Mouse (Mus musculus) CH12.LX (cell line): ENCODE measurements around the gene Olfr432. TPM values are rescaled to one million over a fixed set of nuclear protein-coding genes. Genes with fewer than 3 reads are reported as not detected.

Experiments
- DNase-seq: peaks from one replicate; pipeline ENCODE4 v3.0.0-alpha.2; 2013; ENCODE audit errors: extremely low read depth
- H3K27ac ChIP-seq: 2 replicates; pipeline ENCODE4 v1.5.1; 2012; ENCODE audit warnings: low read depth, mild to moderate bottlenecking, control low read depth, moderate library complexity; ENCODE audit not compliant: insufficient read depth
- H3K27me3 ChIP-seq: replicated peaks from 2 replicates; pipeline ENCODE3; 2012; ENCODE audit warnings: inconsistent platforms
- H3K36me3 ChIP-seq, 2 experiments: replicated peaks in 1 of 2; 2 replicates each; pipeline versions ENCODE3 to v1.6.1; 2012; ENCODE audit warnings: inconsistent platforms in 1 of 2, low read length in 1 of 2, mild to moderate bottlenecking in 1 of 2, mixed read lengths in 1 of 2, moderate library complexity in 1 of 2; ENCODE audit not compliant: control insufficient read depth in 1 of 2, insufficient read depth in 1 of 2
- H3K4me1 ChIP-seq, 2 experiments: 2 replicates each; pipeline ENCODE4 v1.6.1; 2012; ENCODE audit warnings: inconsistent platforms in 1 of 2, moderate library complexity in 1 of 2; ENCODE audit not compliant: insufficient read depth in 2 of 2, control insufficient read depth in 1 of 2
- H3K4me2 ChIP-seq: 2 replicates; pipeline ENCODE4 v1.6.1; 2012; ENCODE audit warnings: low read depth, mild to moderate bottlenecking, control low read depth; ENCODE audit not compliant: poor library complexity, insufficient read depth, severe bottlenecking
- H3K4me3 ChIP-seq, 3 experiments: fragments of 150-350 bp in 1 of 3; sonication (generic) in 1 of 3; replicated peaks in 1 of 3; 2 replicates each; pipeline versions ENCODE3 to v1.5.1; 2011 to 2012; ENCODE audit warnings: low read depth in 2 of 3, low read length in 2 of 3, mild to moderate bottlenecking in 2 of 3, moderate library complexity in 2 of 3, control low read depth in 1 of 3, improper control_type of control experiment in 1 of 3, inconsistent platforms in 1 of 3, mixed read lengths in 1 of 3; ENCODE audit not compliant: poor library complexity in 1 of 3
- H3K79me2 ChIP-seq: replicated peaks from 2 replicates; pipeline ENCODE4 v1.6.1; 2012; ENCODE audit warnings: mild to moderate bottlenecking, moderate library complexity; ENCODE audit not compliant: control insufficient read depth, poor library complexity, insufficient read depth, severe bottlenecking; ENCODE audit errors: extremely low read depth
- H3K9ac ChIP-seq: 2 replicates; pipeline ENCODE4 v1.6.1; 2012; ENCODE audit warnings: low read depth, mild to moderate bottlenecking, control low read depth, moderate library complexity; ENCODE audit not compliant: insufficient read depth
- H3K9me3 ChIP-seq: replicated peaks from 2 replicates; pipeline ENCODE3; 2012; ENCODE audit warnings: low read length, inconsistent platforms, mixed read lengths
- CHD1 ChIP-seq: IDR thresholded peaks from 2 replicates; pipeline ENCODE4 v1.6.1; 2012; ENCODE audit warnings: low read depth, low read length, improper control_type of control experiment, inconsistent platforms
- CTCF ChIP-seq, 2 experiments: IDR thresholded peaks in 1 of 2; conservative IDR thresholded peaks in 1 of 2; 2 replicates each; pipeline ENCODE4 v1.5.1; 2011 to 2012; ENCODE audit warnings: low read depth in 2 of 2, low read length in 2 of 2, improper control_type of control experiment in 1 of 2, inconsistent platforms in 1 of 2, mild to moderate bottlenecking in 1 of 2, moderate library complexity in 1 of 2
- EP300 ChIP-seq: IDR thresholded peaks from 2 replicates; pipeline ENCODE4 v1.6.1; 2011; ENCODE audit warnings: low read length, improper control_type of control experiment
- ETS1 ChIP-seq: conservative IDR thresholded peaks from 2 replicates; pipeline ENCODE4 v1.6.1; 2012; ENCODE audit warnings: low read depth, mild to moderate bottlenecking, inconsistent platforms, low read length, improper control_type of control experiment, moderate library complexity
- JUN ChIP-seq: IDR thresholded peaks from 2 replicates; pipeline ENCODE4 v1.6.1; 2011; ENCODE audit warnings: low read depth, mild to moderate bottlenecking, low read length, improper control_type of control experiment, moderate library complexity; ENCODE audit not compliant: insufficient read depth
- JUND ChIP-seq: conservative IDR thresholded peaks from 2 replicates; pipeline ENCODE4 v1.6.1; 2011; ENCODE audit warnings: low read depth, low read length, improper control_type of control experiment
- KAT2A ChIP-seq: IDR thresholded peaks from 2 replicates; pipeline ENCODE4 v1.6.1; 2012; ENCODE audit warnings: low read length, improper control_type of control experiment, inconsistent platforms; ENCODE audit not compliant: insufficient replicate concordance
- MAX ChIP-seq: IDR thresholded peaks from 2 replicates; pipeline ENCODE4 v1.6.1; 2011; ENCODE audit warnings: low read length, improper control_type of control experiment
- MAZ ChIP-seq: IDR thresholded peaks from 2 replicates; pipeline ENCODE4 v1.6.1; 2012; ENCODE audit warnings: low read depth, mild to moderate bottlenecking, inconsistent platforms, low read length, improper control_type of control experiment, moderate library complexity
- MXI1 ChIP-seq: IDR thresholded peaks from 2 replicates; pipeline ENCODE4 v1.6.1; 2011; ENCODE audit warnings: mild to moderate bottlenecking, low read depth, low read length, improper control_type of control experiment
- MYC ChIP-seq: IDR thresholded peaks from 2 replicates; pipeline ENCODE4 v1.6.1; 2011; ENCODE audit warnings: low read depth, mild to moderate bottlenecking, improper control_type of control experiment, low read length
- NRF1 ChIP-seq: IDR thresholded peaks from 2 replicates; pipeline ENCODE4 v1.6.1; 2014; ENCODE audit warnings: low read depth, mild to moderate bottlenecking, inconsistent platforms, low read length, improper control_type of control experiment, moderate library complexity
- PAX5 ChIP-seq: IDR thresholded peaks from 2 replicates; pipeline ENCODE4 v1.6.1; 2012; ENCODE audit warnings: low read length, inconsistent platforms, mixed read lengths
- SIN3A ChIP-seq: IDR thresholded peaks from 2 replicates; pipeline ENCODE4 v1.6.1; 2012; ENCODE audit warnings: low read length, improper control_type of control experiment, inconsistent platforms
- SMC3 ChIP-seq: IDR thresholded peaks from 2 replicates; pipeline ENCODE4 v1.6.1; 2011; ENCODE audit warnings: low read depth, low read length, improper control_type of control experiment
- TBP ChIP-seq: conservative IDR thresholded peaks from 2 replicates; pipeline ENCODE4 v1.6.1; 2011; ENCODE audit warnings: low read depth, low read length, improper control_type of control experiment
- UBTF ChIP-seq: IDR thresholded peaks from 2 replicates; pipeline ENCODE4 v1.6.1; 2012; ENCODE audit warnings: low read depth, mild to moderate bottlenecking, inconsistent platforms, low read length, improper control_type of control experiment, moderate library complexity
- USF2 ChIP-seq: conservative IDR thresholded peaks from 2 replicates; pipeline ENCODE4 v1.6.1; 2011; ENCODE audit warnings: low read depth, low read length, improper control_type of control experiment
- ZKSCAN1 ChIP-seq: IDR thresholded peaks from 2 replicates; pipeline ENCODE4 v1.6.1; 2012; ENCODE audit warnings: low read depth, inconsistent platforms, low read length, improper control_type of control experiment, borderline replicate concordance
- ZMIZ1 ChIP-seq: IDR thresholded peaks from 2 replicates; pipeline ENCODE4 v1.6.1; 2012; ENCODE audit warnings: low read depth, mild to moderate bottlenecking, inconsistent platforms, low read length, improper control_type of control experiment
- ZNF384 ChIP-seq: IDR thresholded peaks from 2 replicates; pipeline ENCODE4 v1.6.1; 2012; ENCODE audit warnings: low read depth, low read length, improper control_type of control experiment, inconsistent platforms
- dilution Hi-C: fragments of 300-500 bp; cut with MboI; formaldehyde crosslinking; loops from 2 replicates; pipeline ENCODE4 v1.14.3; 2020; ENCODE audit warnings: low sequenced_read_pairs; ENCODE audit not compliant: extremely low pct_unique_long_range_greater_than_20kb, extremely low pct_ligation_motif_present
- in situ Hi-C: fragments of 300-500 bp; cut with MboI; formaldehyde crosslinking; loops from 3 replicates; pipeline ENCODE4 v1.14.3; 2019; ENCODE audit warnings: low sequenced_read_pairs, low pct_ligation_motif_present, low pct_unique_long_range_greater_than_20kb, mixed read lengths
- polyA plus RNA-seq: library from polyadenylated mRNA; unstranded; fragments of >175 nt; gene quantifications from 2 replicates; pipeline ENCODE4 v1.2.1, GENCODE M21; 2012; ENCODE audit warnings: low read depth; ENCODE audit not compliant: insufficient read length
- total RNA-seq, 2 experiments: library from RNA; depleted of rRNA; stranded (reverse); fragments of 300-350 nt in 1 of 2; fragments of >200 nt in 1 of 2; gene quantifications; 2 replicates each; pipeline ENCODE4 v1.2.3; 2012 to 2014

The Olfr432 gene
- total and polyA plus RNA-seq, 3 experiments, result 0.05 to 0.13 TPM; not detected in 1

- Histone ChIP-seq H3K4me3 (no peak overlapping the region), H3K4me1 (peaks cover 7 to 10% of the 10 kb centered on the region in 2 experiments; a peak in 3 of 4 replicates), H3K9me3 (peaks cover 3% of the 10 kb centered on the region), H3K4me2 (no peak overlapping the region), H3K36me3 (no peaks in the 10 kb centered on the region), H3K9ac (no peak overlapping the region), H3K27ac (no peak overlapping the region; the same call in 1 of the 2 replicates), H3K27me3 (no peaks in the 10 kb centered on the region), H3K79me2 (no peaks in the 10 kb centered on the region)
- no peak for DNase-seq
- dilution Hi-C loops, result no loop called here
- in situ Hi-C loops, result no loop called here
- TF ChIP-seq ETS1, result no peak
- TF ChIP-seq MAX, result no peak
- TF ChIP-seq TBP, result no peak
- no peak for TF ChIP-seq CTCF (conservative IDR thresholded peaks at IDR 0.05 in 1 of 2, IDR thresholded peaks at IDR 0.05 in 1 of 2; ENCODE audit: low read depth in 2 of 2, low read length in 2 of 2)
- no peak for TF ChIP-seq KAT2A
- TF ChIP-seq MXI1, result no peak
- TF ChIP-seq MAZ, result no peak
- TF ChIP-seq SMC3, result no peak
- no peak for TF ChIP-seq JUN
- no peak for TF ChIP-seq PAX5
- TF ChIP-seq ZKSCAN1, result no peak
- no peak for TF ChIP-seq USF2
- no peak for TF ChIP-seq ZMIZ1
- TF ChIP-seq ZNF384, result no peak
- TF ChIP-seq CHD1, result no peak
- TF ChIP-seq EP300, result no peak
Observed at GRCm38 (mm10) chr1:174051931-174052536, 3.0 kb downstream of the Olfr432 start.

GRCm38 (mm10) chr1:174052981-174053380 is 4.0 kb downstream of the Olfr432 start:
- H3K36me3 ChIP-seq, result no peaks in the 10 kb centered on the region
- no peak overlapping the region for H3K9ac ChIP-seq
- dilution Hi-C loops, result no loop called here
- no peaks in the 10 kb centered on the region for H3K79me2 ChIP-seq
- no peak overlapping the region for H3K27ac ChIP-seq
- no peak overlapping the region for H3K4me3 ChIP-seq
- no peaks in the 10 kb centered on the region for H3K27me3 ChIP-seq
- H3K9me3 ChIP-seq, result peaks cover 3% of the 10 kb centered on the region
- TF ChIP-seq SIN3A (no peak), JUND (no peak), NRF1 (peak; percentile 68), UBTF (no peak), MYC (no peak)
- DNase-seq, result no peak
- no peak overlapping the region for H3K4me2 ChIP-seq
- H3K4me1 ChIP-seq, result peaks cover 7 to 10% of the 10 kb centered on the region in 2 experiments; a peak in 3 of 4 replicates
- in situ Hi-C loops, result no loop called here
